Comparison of ENCODE assay signal across 18 mouse cellular contexts in the genomic region with DNA sequence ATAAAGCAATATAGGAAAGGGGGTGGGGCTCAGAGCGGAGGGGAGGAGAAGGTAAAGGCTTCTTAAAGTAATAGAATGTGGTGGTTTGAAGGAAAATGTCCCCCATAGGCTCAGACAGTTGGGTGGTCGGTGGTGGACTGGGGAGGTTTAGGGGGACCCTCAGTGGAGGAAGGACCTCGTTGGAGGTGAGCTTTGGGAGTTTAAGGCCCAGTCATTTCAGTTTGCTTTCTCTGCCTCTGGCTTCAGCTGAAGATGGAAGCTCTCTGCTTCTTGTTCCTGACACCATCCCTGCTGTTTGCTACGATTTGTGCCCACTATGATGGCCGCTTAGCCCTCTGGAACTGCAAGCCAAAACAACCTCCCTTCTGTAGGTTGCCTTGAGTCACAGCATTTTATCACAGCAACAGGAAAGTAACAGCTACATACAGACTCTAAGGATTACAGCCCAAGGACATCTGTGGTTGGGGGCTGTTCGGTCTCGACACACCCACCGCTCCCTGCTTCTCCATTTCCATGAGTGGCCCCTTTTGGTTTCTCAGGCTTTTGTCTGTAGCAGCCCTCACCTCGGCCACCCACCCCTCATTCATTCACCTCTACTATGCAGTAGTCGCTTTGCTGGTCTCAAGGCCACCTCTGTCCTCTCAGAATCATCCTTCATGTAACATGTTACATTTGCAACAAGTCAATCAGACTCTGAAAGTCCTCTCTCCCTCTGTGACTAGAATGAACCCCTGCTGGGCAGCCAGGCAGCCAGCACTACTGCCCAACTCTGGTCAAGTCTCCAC. TPM values are rescaled to one million over a fixed set of nuclear protein-coding genes. Genes with fewer than 3 reads are reported as not detected.
DNase-seq lines count a peak whose midpoint lies in the region; ATAC-seq and TF ChIP-seq lines count a peak whose summit lies in the region.
"Had no signal": no experiment of that assay in that cellular context is flagged by ENCODE, and none has a peak within 500 bp of the region (broad histone marks: within the 10 kb centered on the region; RNA-seq: fewer than 3 reads in every experiment).

No protein-coding gene starts in this region.

- no peak overlapping the region for H3K27ac ChIP-seq in heart, embryonic 12.5 days (ENCODE audit: poor library complexity, severe bottlenecking)
- H3K27ac ChIP-seq in liver, postnatal 0 days (ENCODE audit: low read depth): no peak overlapping the region
- H3K27ac ChIP-seq in liver, embryonic 12.5 days: no peak overlapping the region
- H3K27ac ChIP-seq in stomach, postnatal 0 days (replicated peaks): no peak overlapping the region
- H3K27ac ChIP-seq: embryonic facial prominence, embryonic 13.5 days; forebrain, embryonic 13.5 days; heart, adult 2 months; hindbrain, embryonic 12.5 days had no signal

- H3K4me3 ChIP-seq in heart, embryonic 12.5 days: no peak overlapping the region
- no peak overlapping the region for H3K4me3 ChIP-seq in liver, postnatal 0 days (ENCODE audit: low read depth, low read length)
- H3K4me3 ChIP-seq in liver, embryonic 12.5 days: no peak overlapping the region
- H3K4me3 ChIP-seq in stomach, postnatal 0 days (ENCODE audit: low read depth, low read length): no peak overlapping the region
- H3K4me3 ChIP-seq: embryonic facial prominence, embryonic 13.5 days; forebrain, embryonic 13.5 days; heart, adult 2 months; hindbrain, embryonic 12.5 days had no signal

- peak; percentile 32 for DNase-seq in cerebellum, adult 9-10 months
- no peak for DNase-seq in cerebellum, adult 11 months
- peak; percentile 77 for DNase-seq in heart, adult 11 months
- peak; percentile 7 for DNase-seq in liver, postnatal 0 days
- peak; percentile 11 for DNase-seq in stomach, postnatal 0 days (ENCODE audit: low spot score)
- DNase-seq: cerebellum, adult 18-20 months; cerebellum, postnatal 36 days; heart, postnatal 10 days had no signal

- no peaks in the 10 kb centered on the region for H3K27me3 ChIP-seq in heart, embryonic 12.5 days (replicated peaks)
- no peaks in the 10 kb centered on the region for H3K27me3 ChIP-seq in liver, postnatal 0 days (ENCODE audit: insufficient read depth, low read length)
- no peaks in the 10 kb centered on the region; the same call in 1 of the 2 replicates for H3K27me3 ChIP-seq in liver, embryonic 12.5 days (replicated peaks)
- no peaks in the 10 kb centered on the region for H3K27me3 ChIP-seq in stomach, postnatal 0 days (ENCODE audit: control insufficient read depth, insufficient read depth, low read length)
- H3K27me3 ChIP-seq: embryonic facial prominence, embryonic 13.5 days had no signal

- no peak overlapping the region for H3K4me2 ChIP-seq in heart, embryonic 12.5 days
- no peak overlapping the region for H3K4me2 ChIP-seq in liver, postnatal 0 days (ENCODE audit: low read depth, low read length)
- no peak overlapping the region for H3K4me2 ChIP-seq in liver, embryonic 12.5 days
- H3K4me2 ChIP-seq in stomach, postnatal 0 days (replicated peaks; ENCODE audit: low read depth): no peak overlapping the region
- H3K4me2 ChIP-seq: embryonic facial prominence, embryonic 13.5 days; forebrain, embryonic 13.5 days; hindbrain, embryonic 12.5 days had no signal

- H3K36me3 ChIP-seq in heart, embryonic 12.5 days: peaks cover 17% of the 10 kb centered on the region
- peaks cover 8% of the 10 kb centered on the region for H3K36me3 ChIP-seq in liver, postnatal 0 days (replicated peaks; ENCODE audit: insufficient read depth, low read length)
- H3K36me3 ChIP-seq in liver, embryonic 12.5 days: peaks cover 11% of the 10 kb centered on the region
- no peaks in the 10 kb centered on the region for H3K36me3 ChIP-seq in stomach, postnatal 0 days (ENCODE audit: control insufficient read depth, insufficient read depth, low read length)

- TF ChIP-seq CTCF in liver, postnatal 0 days (IDR thresholded peaks at IDR 0.05; ENCODE audit: low read depth): no peak
- no peak for TF ChIP-seq CTCF in stomach, postnatal 0 days (IDR thresholded peaks at IDR 0.05; ENCODE audit: low read depth)

- no peak overlapping the region for H3K9ac ChIP-seq in heart, embryonic 12.5 days
- no peak overlapping the region for H3K9ac ChIP-seq in liver, postnatal 0 days (replicated peaks)
- H3K9ac ChIP-seq in liver, embryonic 12.5 days: no peak overlapping the region
- H3K9ac ChIP-seq in stomach, postnatal 0 days (ENCODE audit: low read length): no peak overlapping the region
- H3K9ac ChIP-seq: embryonic facial prominence, embryonic 13.5 days; forebrain, embryonic 13.5 days; hindbrain, embryonic 12.5 days had no signal

- no peaks in the 10 kb centered on the region for H3K9me3 ChIP-seq in heart, embryonic 12.5 days (replicated peaks)
- no peaks in the 10 kb centered on the region for H3K9me3 ChIP-seq in liver, postnatal 0 days (ENCODE audit: low read length)
- no peaks in the 10 kb centered on the region for H3K9me3 ChIP-seq in liver, embryonic 12.5 days (replicated peaks)
- no peaks in the 10 kb centered on the region for H3K9me3 ChIP-seq in stomach, postnatal 0 days (ENCODE audit: control insufficient read depth, low read length)
- H3K9me3 ChIP-seq: embryonic facial prominence, embryonic 13.5 days; forebrain, embryonic 13.5 days; hindbrain, embryonic 12.5 days had no signal

- WGBS in heart, embryonic 12.5 days: 75% methylated on average over 10 of the region's 10 CpGs
- 72% methylated on average over 10 of the region's 10 CpGs for WGBS in liver, postnatal 0 days (ENCODE audit: insufficient replicate concordance)
- 65% methylated on average over 10 of the region's 10 CpGs for WGBS in liver, embryonic 12.5 days (ENCODE audit: insufficient replicate concordance)
- WGBS in stomach, postnatal 0 days: 81% methylated on average over 10 of the region's 10 CpGs

- ATAC-seq in heart, embryonic 12.5 days (ENCODE audit: insufficient number of reproducible peaks, low FRiP score): no peak
- no peak for ATAC-seq in liver, postnatal 0 days
- no peak for ATAC-seq in liver, embryonic 12.5 days
- no peak for ATAC-seq in stomach, postnatal 0 days (ENCODE audit: low FRiP score, low TSS enrichment)
- ATAC-seq: forebrain, embryonic 13.5 days; hindbrain, embryonic 16.5 days; inflammation-experienced regulatory T-cells, adult 6 months had no signal

- H3K4me1 ChIP-seq in heart, embryonic 12.5 days (replicated peaks): peaks cover 4% of the 10 kb centered on the region; the same call in 1 of the 2 replicates
- H3K4me1 ChIP-seq in liver, postnatal 0 days (ENCODE audit: insufficient read depth): peaks cover 7% of the 10 kb centered on the region; the same call in 1 of the 2 replicates
- H3K4me1 ChIP-seq in liver, embryonic 12.5 days: peaks cover 27% of the 10 kb centered on the region
- no peaks in the 10 kb centered on the region for H3K4me1 ChIP-seq in stomach, postnatal 0 days (replicated peaks; ENCODE audit: control insufficient read depth, insufficient read depth)

- TF ChIP-seq EP300 in liver, postnatal 0 days (IDR thresholded peaks at IDR 0.05; ENCODE audit: low read depth): no peak
- TF ChIP-seq EP300 in stomach, postnatal 0 days (optimal IDR thresholded peaks at IDR 0.05): no peak

RNA-seq across cellular contexts. Expression of a gene that starts 1.6 kb away (rescaled TPM):
- polyA plus RNA-seq in heart, embryonic 12.5 days (2016; fragmentation: Nextera tagmentation; extraction: Ambion mirVana): 55.3 and 56.2 TPM in 2 replicates
- 12.2 and 13.7 TPM in 2 replicates for polyA plus RNA-seq in liver, postnatal 0 days (2015; fragmentation: Nextera tagmentation; extraction: Ambion mirVana)
- 12.4 and 15.9 TPM in 2 replicates for polyA plus RNA-seq in liver, embryonic 12.5 days (2016; fragmentation: Nextera tagmentation; extraction: Ambion mirVana)
- 25.4 and 29.2 TPM in 2 replicates for polyA plus RNA-seq in stomach, postnatal 0 days (2015; fragmentation: Nextera tagmentation; extraction: Ambion mirVana)

RNA-seq across cellular contexts. Expression of a gene that starts 1.9 kb away (rescaled TPM):
- not detected in 2 replicates for polyA plus RNA-seq in heart, embryonic 12.5 days (2016; fragmentation: Nextera tagmentation; extraction: Ambion mirVana)
- polyA plus RNA-seq in liver, postnatal 0 days (2015; fragmentation: Nextera tagmentation; extraction: Ambion mirVana): 0.20 TPM in 1 of 2 replicates, not detected in the other
- 0.13 and 0.14 TPM in 2 replicates for polyA plus RNA-seq in liver, embryonic 12.5 days (2016; fragmentation: Nextera tagmentation; extraction: Ambion mirVana)
- polyA plus RNA-seq in stomach, postnatal 0 days (2015; fragmentation: Nextera tagmentation; extraction: Ambion mirVana): 0.22 TPM in 1 of 2 replicates, not detected in the other
- polyA plus RNA-seq: C2C12; embryonic facial prominence, embryonic 13.5 days; forebrain, embryonic 13.5 days; heart, adult 2 months; heart, embryonic 14.5 days; hindbrain, embryonic 12.5 days; hindbrain, embryonic 16.5 days; inflammation-experienced regulatory T-cells, adult 6 months had no signal

RNA-seq across cellular contexts. Expression of a gene that starts 8.9 kb away (rescaled TPM):
- polyA plus RNA-seq in heart, embryonic 12.5 days (2016; fragmentation: Nextera tagmentation; extraction: Ambion mirVana): 6.2 and 7.1 TPM in 2 replicates
- 3.7 and 4.1 TPM in 2 replicates for polyA plus RNA-seq in liver, postnatal 0 days (2015; fragmentation: Nextera tagmentation; extraction: Ambion mirVana)
- 2.6 and 2.9 TPM in 2 replicates for polyA plus RNA-seq in liver, embryonic 12.5 days (2016; fragmentation: Nextera tagmentation; extraction: Ambion mirVana)
- polyA plus RNA-seq in stomach, postnatal 0 days (2015; fragmentation: Nextera tagmentation; extraction: Ambion mirVana): 5.8 and 6.5 TPM in 2 replicates

RNA-seq across cellular contexts. Expression of a gene that starts 41.2 kb away (rescaled TPM):
- polyA plus RNA-seq in heart, embryonic 12.5 days (2016; fragmentation: Nextera tagmentation; extraction: Ambion mirVana): 48.1 and 52.9 TPM in 2 replicates
- 106 and 123 TPM in 2 replicates for polyA plus RNA-seq in liver, postnatal 0 days (2015; fragmentation: Nextera tagmentation; extraction: Ambion mirVana)
- 21.0 and 21.7 TPM in 2 replicates for polyA plus RNA-seq in liver, embryonic 12.5 days (2016; fragmentation: Nextera tagmentation; extraction: Ambion mirVana)
- polyA plus RNA-seq in stomach, postnatal 0 days (2015; fragmentation: Nextera tagmentation; extraction: Ambion mirVana): 63.8 and 70.3 TPM in 2 replicates

RNA-seq across cellular contexts. Expression of a gene that starts 41.4 kb away (rescaled TPM):
- 35.3 and 37.2 TPM in 2 replicates for polyA plus RNA-seq in heart, embryonic 12.5 days (2016; fragmentation: Nextera tagmentation; extraction: Ambion mirVana)
- 44.5 and 49.2 TPM in 2 replicates for polyA plus RNA-seq in liver, postnatal 0 days (2015; fragmentation: Nextera tagmentation; extraction: Ambion mirVana)
- polyA plus RNA-seq in liver, embryonic 12.5 days (2016; fragmentation: Nextera tagmentation; extraction: Ambion mirVana): 80.4 and 82.2 TPM in 2 replicates
- 63.8 and 65.1 TPM in 2 replicates for polyA plus RNA-seq in stomach, postnatal 0 days (2015; fragmentation: Nextera tagmentation; extraction: Ambion mirVana)
